Mouse (Mus musculus) MEL-GATA-1-ER (cell line): ENCODE data around the gene Ralgds.
A peak's percentile ranks its signal among the peaks of the same experiment; 100 is the strongest.

Experiments
- DNase-seq: peaks from one replicate; pipeline ENCODE4 v3.0.0-alpha.2; 2012; ENCODE audit warnings: low read depth; ENCODE audit errors: extremely low read depth

The Ralgds gene

GRCm38 (mm10) chr2:28601720-28602590 is 89.0 kb downstream of the Ralgds start:
- peak; percentile 95 for DNase-seq
